Mouse (Mus musculus) liver, adult 2 months (tissue): ENCODE results near the gene Csmd2.

Source experiments
- CTCF ChIP-seq: fragments of 200-500 bp; IDR thresholded peaks from 2 replicates; pipeline ENCODE4 v1.5.1; 2011; ENCODE audit warnings: low read depth, low read length, control low read depth
- POLR2A ChIP-seq: fragments of 200-500 bp; IDR thresholded peaks from 2 replicates; pipeline ENCODE4 v1.6.1; 2011; ENCODE audit warnings: low read length, control low read depth; ENCODE audit not compliant: insufficient read depth; ENCODE audit errors: extremely low read depth

GRCm38 (mm10) chr4:128171701-128172100, 184.0 kb downstream of the Csmd2 start:
- no peak for TF ChIP-seq CTCF
- no peak for TF ChIP-seq POLR2A
